Mouse (Mus musculus): ENCODE measurements at regions not wholly inside any gene's neighbourhood (a gene's known extent, or its start where the extent isn't known, plus 50 kb on each side); places are given as distances from the start of the nearest gene placed in this dataset.

GRCm38 (mm10) chr8:76137219-76137618, 688.7 kb downstream of the Iqcm start:
- no peak for ATAC-seq
- Histone ChIP-seq H3K36me3 (ENCODE audit: control insufficient read depth, insufficient read depth) (no peaks in the 10 kb centered on the region), H3K4me2 (replicated peaks; ENCODE audit: low read depth) (no peak overlapping the region), H3K9ac (ENCODE audit: low read depth, low read length) (no peak overlapping the region), H3K4me1 (replicated peaks; ENCODE audit: control insufficient read depth, insufficient read depth, low read length) (no peaks in the 10 kb centered on the region), H3K4me3 (ENCODE audit: low read depth, low read length) (no peak overlapping the region), H3K27ac (ENCODE audit: low read depth, low read length) (no peak overlapping the region), H3K9me3 (ENCODE audit: control insufficient read depth) (no peaks in the 10 kb centered on the region), H3K27me3 (replicated peaks; ENCODE audit: control insufficient read depth, insufficient read depth, low read length) (no peaks in the 10 kb centered on the region)
- no peak for TF ChIP-seq CTCF (IDR thresholded peaks at IDR 0.05; ENCODE audit: low read depth)
- WGBS: 76% methylated on average over 4 of the region's 4 CpGs

GRCm38 (mm10) chr8:76148681-76149080, 700.2 kb downstream of the Iqcm start:
- no peak overlapping the region for H3K4me3 ChIP-seq (ENCODE audit: low read depth, low read length)
- TF ChIP-seq CTCF (IDR thresholded peaks at IDR 0.05; ENCODE audit: low read depth): no peak
- H3K36me3 ChIP-seq (ENCODE audit: control insufficient read depth, insufficient read depth): no peaks in the 10 kb centered on the region
- no peak for ATAC-seq
- no peaks in the 10 kb centered on the region for H3K27me3 ChIP-seq (replicated peaks; ENCODE audit: control insufficient read depth, insufficient read depth, low read length)
- H3K4me1 ChIP-seq (replicated peaks; ENCODE audit: control insufficient read depth, insufficient read depth, low read length): no peaks in the 10 kb centered on the region
- H3K27ac ChIP-seq (ENCODE audit: low read depth, low read length): no peak overlapping the region
- H3K9ac ChIP-seq (ENCODE audit: low read depth, low read length): no peak overlapping the region
- no peaks in the 10 kb centered on the region for H3K9me3 ChIP-seq (ENCODE audit: control insufficient read depth)
- H3K4me2 ChIP-seq (replicated peaks; ENCODE audit: low read depth): no peak overlapping the region
- 27% methylated on average over 4 of the region's 4 CpGs for WGBS

- H3K9ac ChIP-seq (ENCODE audit: low read depth, low read length): no peak overlapping the region
- WGBS: 86% methylated on average over 3 of the region's 3 CpGs
- no peak overlapping the region for H3K27ac ChIP-seq (ENCODE audit: low read depth, low read length)
- ATAC-seq: no peak
- no peaks in the 10 kb centered on the region for H3K27me3 ChIP-seq (replicated peaks; ENCODE audit: control insufficient read depth, insufficient read depth, low read length)
- H3K36me3 ChIP-seq (ENCODE audit: control insufficient read depth, insufficient read depth): no peaks in the 10 kb centered on the region
- TF ChIP-seq CTCF (IDR thresholded peaks at IDR 0.05; ENCODE audit: low read depth): no peak
- H3K4me2 ChIP-seq (replicated peaks; ENCODE audit: low read depth): no peak overlapping the region
- H3K9me3 ChIP-seq (ENCODE audit: control insufficient read depth): no peaks in the 10 kb centered on the region
- no peak overlapping the region for H3K4me3 ChIP-seq (ENCODE audit: low read depth, low read length)
- no peaks in the 10 kb centered on the region for H3K4me1 ChIP-seq (replicated peaks; ENCODE audit: control insufficient read depth, insufficient read depth, low read length)
These were observed 716.7 kb upstream of the Nr3c2 start for GRCm38 (mm10) chr8:76182520-76182919.

GRCm38 (mm10) chr8:76183836-76184235, 715.4 kb upstream of the Nr3c2 start:
- Histone ChIP-seq H3K4me3 (ENCODE audit: low read depth, low read length) (no peak overlapping the region), H3K9me3 (ENCODE audit: control insufficient read depth) (no peaks in the 10 kb centered on the region), H3K27me3 (replicated peaks; ENCODE audit: control insufficient read depth, insufficient read depth, low read length) (no peaks in the 10 kb centered on the region), H3K9ac (ENCODE audit: low read depth, low read length) (no peak overlapping the region), H3K27ac (ENCODE audit: low read depth, low read length) (no peak overlapping the region), H3K36me3 (ENCODE audit: control insufficient read depth, insufficient read depth) (no peaks in the 10 kb centered on the region), H3K4me1 (replicated peaks; ENCODE audit: control insufficient read depth, insufficient read depth, low read length) (no peaks in the 10 kb centered on the region), H3K4me2 (replicated peaks; ENCODE audit: low read depth) (no peak overlapping the region)
- ATAC-seq: no peak
- TF ChIP-seq CTCF (IDR thresholded peaks at IDR 0.05; ENCODE audit: low read depth): no peak

- Histone ChIP-seq H3K9ac (ENCODE audit: low read depth, low read length) (no peak overlapping the region), H3K9me3 (ENCODE audit: control insufficient read depth) (no peaks in the 10 kb centered on the region), H3K36me3 (ENCODE audit: control insufficient read depth, insufficient read depth) (no peaks in the 10 kb centered on the region), H3K27me3 (replicated peaks; ENCODE audit: control insufficient read depth, insufficient read depth, low read length) (no peaks in the 10 kb centered on the region), H3K4me3 (ENCODE audit: low read depth, low read length) (no peak overlapping the region), H3K4me1 (replicated peaks; ENCODE audit: control insufficient read depth, insufficient read depth, low read length) (no peaks in the 10 kb centered on the region), H3K4me2 (replicated peaks; ENCODE audit: low read depth) (no peak overlapping the region), H3K27ac (ENCODE audit: low read depth, low read length) (no peak overlapping the region)
- ATAC-seq: no peak
- no peak for TF ChIP-seq CTCF (IDR thresholded peaks at IDR 0.05; ENCODE audit: low read depth)
- 79% methylated on average over 5 of the region's 5 CpGs for WGBS
These were observed 711.9 kb upstream of the Nr3c2 start for GRCm38 (mm10) chr8:76187293-76187692.

GRCm38 (mm10) chr8:76211891-76212290, 687.4 kb upstream of the Nr3c2 start:
- no peak overlapping the region for H3K4me2 ChIP-seq (replicated peaks; ENCODE audit: low read depth)
- no peak for TF ChIP-seq CTCF (IDR thresholded peaks at IDR 0.05; ENCODE audit: low read depth)
- no peaks in the 10 kb centered on the region for H3K27me3 ChIP-seq (replicated peaks; ENCODE audit: control insufficient read depth, insufficient read depth, low read length)
- no peaks in the 10 kb centered on the region for H3K36me3 ChIP-seq (ENCODE audit: control insufficient read depth, insufficient read depth)
- ATAC-seq: no peak
- 78% methylated on average over 4 of the region's 4 CpGs for WGBS
- H3K9me3 ChIP-seq (ENCODE audit: control insufficient read depth): no peaks in the 10 kb centered on the region
- H3K4me3 ChIP-seq (ENCODE audit: low read depth, low read length): no peak overlapping the region
- no peak overlapping the region for H3K9ac ChIP-seq (ENCODE audit: low read depth, low read length)
- H3K4me1 ChIP-seq (replicated peaks; ENCODE audit: control insufficient read depth, insufficient read depth, low read length): no peaks in the 10 kb centered on the region
- H3K27ac ChIP-seq (ENCODE audit: low read depth, low read length): no peak overlapping the region
